Mouse (Mus musculus): ENCODE data around the gene H2-Q4. TPM values are rescaled to one million over a fixed set of nuclear protein-coding genes. Genes with fewer than 3 reads are reported as not detected.
A peak's percentile ranks its signal among the peaks of the same experiment; 100 is the strongest.
"Not testable (repeated sequence)": the region's sequence is repeated elsewhere in the genome, so short reads cannot be mapped to it uniquely, and the experiment has no call there.

The H2-Q4 gene
- polyA plus RNA-seq, 1 experiment, result 249 TPM

GRCm38 (mm10) chr17:35354071-35354470, 25.3 kb upstream of the H2-Q4 start:
- Histone ChIP-seq H3K36me3 (ENCODE audit: control insufficient read depth, insufficient read depth, low read length) (no peaks in the 10 kb centered on the region), H3K4me3 (ENCODE audit: extremely low read depth, insufficient read depth, insufficient read length) (no peak overlapping the region), H3K27ac (ENCODE audit: insufficient read depth, low read length) (no peak overlapping the region), H3K27me3 (ENCODE audit: control insufficient read depth, insufficient read depth, low read length) (0 out of 2 replicates have a peak, but pooled peaks cover 4% of the 10 kb centered on the region), H3K4me1 (ENCODE audit: control insufficient read depth, insufficient read depth, insufficient read length) (no peaks in the 10 kb centered on the region)
- TF ChIP-seq CTCF (IDR thresholded peaks at IDR 0.05; ENCODE audit: extremely low read depth, insufficient read depth, insufficient read length, insufficient replicate concordance) (no peak), POLR2A (IDR thresholded peaks at IDR 0.05; ENCODE audit: low read depth, low read length) (no peak)
- no peak for DNase-seq (ENCODE audit: low read depth in 1 of 2, low spot score in 2 of 2)
- 61% methylated on average over 2 of the region's 2 CpGs for WGBS

GRCm38 (mm10) chr17:35357086-35357485, 22.3 kb upstream of the H2-Q4 start:
- no peak for DNase-seq (ENCODE audit: low read depth in 1 of 2, low spot score in 2 of 2)
- H3K4me3 ChIP-seq (ENCODE audit: extremely low read depth, insufficient read depth, insufficient read length), result no peak overlapping the region
- peaks cover 6% of the 10 kb centered on the region; the same call in 1 of the 2 replicates for H3K27me3 ChIP-seq (ENCODE audit: control insufficient read depth, insufficient read depth, low read length)
- WGBS, result 21% methylated on average over 1 of the region's 1 CpGs
- H3K4me1 ChIP-seq (ENCODE audit: control insufficient read depth, insufficient read depth, insufficient read length), result peaks cover 3% of the 10 kb centered on the region; the same call in 1 of the 2 replicates
- no peaks in the 10 kb centered on the region for H3K36me3 ChIP-seq (ENCODE audit: control insufficient read depth, insufficient read depth, low read length)
- TF ChIP-seq POLR2A (IDR thresholded peaks at IDR 0.05; ENCODE audit: low read depth, low read length) (no peak), CTCF (IDR thresholded peaks at IDR 0.05; ENCODE audit: extremely low read depth, insufficient read depth, insufficient read length, insufficient replicate concordance) (no peak)
- H3K27ac ChIP-seq (ENCODE audit: insufficient read depth, low read length), result no peak overlapping the region

GRCm38 (mm10) chr17:35358763-35359469, 20.5 kb upstream of the H2-Q4 start:
- 21% methylated on average over 38 of the region's 38 CpGs for WGBS
- H3K36me3 ChIP-seq (ENCODE audit: control insufficient read depth, insufficient read depth, low read length), result no peaks in the 10 kb centered on the region
- no peak for DNase-seq (ENCODE audit: low read depth in 1 of 2, low spot score in 2 of 2)
- H3K4me1 ChIP-seq (ENCODE audit: control insufficient read depth, insufficient read depth, insufficient read length), result peaks cover 3% of the 10 kb centered on the region; the same call in 1 of the 2 replicates
- H3K27ac ChIP-seq (ENCODE audit: insufficient read depth, low read length), result no peak overlapping the region
- peaks cover 6% of the 10 kb centered on the region; the same call in 1 of the 2 replicates for H3K27me3 ChIP-seq (ENCODE audit: control insufficient read depth, insufficient read depth, low read length)
- no peak for TF ChIP-seq CTCF (IDR thresholded peaks at IDR 0.05; ENCODE audit: extremely low read depth, insufficient read depth, insufficient read length, insufficient replicate concordance)
- no peak for TF ChIP-seq POLR2A (IDR thresholded peaks at IDR 0.05; ENCODE audit: low read depth, low read length)
- peak overlapping the region; percentile 66 for H3K4me3 ChIP-seq (ENCODE audit: extremely low read depth, insufficient read depth, insufficient read length)

DNA sequence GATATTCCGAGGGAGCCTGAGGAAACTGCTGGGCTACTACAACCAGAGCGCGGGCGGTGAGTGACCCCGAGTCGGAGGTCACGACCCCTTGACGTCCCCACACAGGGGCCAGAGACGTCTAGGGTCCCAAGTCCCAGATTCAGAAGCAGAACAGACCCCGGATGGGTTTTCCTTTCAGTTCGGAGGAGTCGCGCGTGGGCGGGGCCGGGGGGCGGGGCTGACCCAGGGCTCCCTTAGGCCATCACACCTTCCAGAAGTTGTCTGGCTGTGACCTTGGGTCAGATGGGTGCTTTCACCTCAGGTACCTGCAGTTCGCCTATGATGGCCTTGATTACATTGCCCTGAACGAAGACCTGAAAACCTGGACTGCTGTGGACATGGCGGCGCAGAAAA, 20.0 kb upstream of the H2-Q4 start:
- Histone ChIP-seq H3K27me3 (ENCODE audit: control insufficient read depth, insufficient read depth, low read length) (peaks cover 6% of the 10 kb centered on the region; the same call in 1 of the 2 replicates), H3K36me3 (ENCODE audit: control insufficient read depth, insufficient read depth, low read length) (no peaks in the 10 kb centered on the region), H3K4me1 (ENCODE audit: control insufficient read depth, insufficient read depth, insufficient read length) (peaks cover 3% of the 10 kb centered on the region; the same call in 1 of the 2 replicates), H3K4me3 (ENCODE audit: extremely low read depth, insufficient read depth, insufficient read length) (peak overlapping the region; percentile 66), H3K27ac (ENCODE audit: insufficient read depth, low read length) (no peak overlapping the region)
- no peak for DNase-seq (ENCODE audit: low read depth in 1 of 2, low spot score in 2 of 2)
- TF ChIP-seq POLR2A (IDR thresholded peaks at IDR 0.05; ENCODE audit: low read depth, low read length) (no peak), CTCF (IDR thresholded peaks at IDR 0.05; ENCODE audit: extremely low read depth, insufficient read depth, insufficient read length, insufficient replicate concordance) (no peak)
- 24% methylated on average over 21 of the region's 21 CpGs for WGBS

- peaks cover 14% of the 10 kb centered on the region for H3K36me3 ChIP-seq (ENCODE audit: control insufficient read depth, insufficient read depth, low read length)
- peak overlapping the region; percentile 77 for H3K4me3 ChIP-seq (ENCODE audit: extremely low read depth, insufficient read depth, insufficient read length)
- WGBS, result 1% methylated on average over 70 of the region's 70 CpGs
- H3K4me1 ChIP-seq (ENCODE audit: control insufficient read depth, insufficient read depth, insufficient read length), result peaks cover 9% of the 10 kb centered on the region; the same call in 1 of the 2 replicates
- TF ChIP-seq POLR2A (IDR thresholded peaks at IDR 0.05; ENCODE audit: low read depth, low read length) (no peak), CTCF (IDR thresholded peaks at IDR 0.05; ENCODE audit: extremely low read depth, insufficient read depth, insufficient read length, insufficient replicate concordance) (no peak)
- DNase-seq (ENCODE audit: low read depth in 1 of 2, low spot score in 2 of 2), result peak in 1 of 2 experiments; percentile 49
- H3K27me3 ChIP-seq (ENCODE audit: control insufficient read depth, insufficient read depth, low read length), result no peaks in the 10 kb centered on the region
- peak overlapping the region; percentile 92 for H3K27ac ChIP-seq (ENCODE audit: insufficient read depth, low read length)
Measured at GRCm38 (mm10) chr17:35379729-35380451, 473 bp downstream of the H2-Q4 start.

DNA sequence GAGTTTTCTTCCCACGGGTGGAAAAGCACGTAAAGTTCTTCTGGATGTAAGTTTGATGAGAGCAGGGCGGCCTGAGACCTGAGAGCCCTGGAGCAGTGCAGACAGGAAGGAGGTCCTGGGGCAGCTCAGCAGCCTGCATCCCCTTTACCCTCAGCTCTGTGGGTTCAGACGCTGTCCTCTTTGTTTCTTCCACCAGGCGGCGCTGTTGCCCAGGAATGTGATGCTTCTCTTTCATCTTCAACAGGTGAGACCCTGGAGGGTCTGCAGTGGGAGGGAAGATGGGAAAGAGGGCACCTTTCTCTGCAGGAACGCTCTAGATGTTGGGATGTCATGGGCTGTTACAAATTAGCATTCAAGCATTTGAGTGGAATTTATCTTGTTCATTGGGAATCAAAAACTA, 10.4 kb downstream of the H2-Q4 start:
- peak in 1 of 2 experiments; percentile 52 for DNase-seq (ENCODE audit: low read depth in 1 of 2, low spot score in 2 of 2)
- H3K27me3 ChIP-seq (ENCODE audit: control insufficient read depth, insufficient read depth, low read length); H3K36me3 ChIP-seq (ENCODE audit: control insufficient read depth, insufficient read depth, low read length); H3K27ac ChIP-seq (ENCODE audit: insufficient read depth, low read length); H3K4me3 ChIP-seq (ENCODE audit: extremely low read depth, insufficient read depth, insufficient read length); H3K4me1 ChIP-seq (ENCODE audit: control insufficient read depth, insufficient read depth, insufficient read length): not testable (repeated sequence)
- TF ChIP-seq CTCF (IDR thresholded peaks at IDR 0.05; ENCODE audit: extremely low read depth, insufficient read depth, insufficient read length, insufficient replicate concordance), result peak; percentile 46; the same call in 1 of the 2 replicates
- 10% methylated on average over 7 of the region's 7 CpGs for WGBS

GRCm38 (mm10) chr17:35392671-35393070, 13.3 kb downstream of the H2-Q4 start:
- H3K4me3 ChIP-seq (ENCODE audit: extremely low read depth, insufficient read depth, insufficient read length); H3K4me1 ChIP-seq (ENCODE audit: control insufficient read depth, insufficient read depth, insufficient read length); H3K27me3 ChIP-seq (ENCODE audit: control insufficient read depth, insufficient read depth, low read length); H3K27ac ChIP-seq (ENCODE audit: insufficient read depth, low read length); H3K36me3 ChIP-seq (ENCODE audit: control insufficient read depth, insufficient read depth, low read length); DNase-seq (ENCODE audit: low read depth in 1 of 2, low spot score in 2 of 2): not testable (repeated sequence)
- 61% methylated on average over 2 of the region's 2 CpGs for WGBS

- peak overlapping the region; percentile 70 for H3K4me3 ChIP-seq (ENCODE audit: extremely low read depth, insufficient read depth, insufficient read length)
- not testable (repeated sequence) for H3K27me3 ChIP-seq (ENCODE audit: control insufficient read depth, insufficient read depth, low read length); H3K36me3 ChIP-seq (ENCODE audit: control insufficient read depth, insufficient read depth, low read length); H3K4me1 ChIP-seq (ENCODE audit: control insufficient read depth, insufficient read depth, insufficient read length)
- peak overlapping the region; percentile 38; the same call in 1 of the 2 replicates for H3K27ac ChIP-seq (ENCODE audit: insufficient read depth, low read length)
- DNase-seq (ENCODE audit: low read depth in 1 of 2, low spot score in 2 of 2), result peak in 1 of 2 experiments; percentile 60
- WGBS, result 3% methylated on average over 60 of the region's 75 CpGs
Measured at GRCm38 (mm10) chr17:35393864-35394800, 14.7 kb downstream of the H2-Q4 start.

GRCm38 (mm10) chr17:35396956-35397355, 17.5 kb downstream of the H2-Q4 start:
- not testable (repeated sequence) for H3K27ac ChIP-seq (ENCODE audit: insufficient read depth, low read length); H3K4me1 ChIP-seq (ENCODE audit: control insufficient read depth, insufficient read depth, insufficient read length); DNase-seq (ENCODE audit: low read depth in 1 of 2, low spot score in 2 of 2); H3K27me3 ChIP-seq (ENCODE audit: control insufficient read depth, insufficient read depth, low read length); H3K36me3 ChIP-seq (ENCODE audit: control insufficient read depth, insufficient read depth, low read length); H3K4me3 ChIP-seq (ENCODE audit: extremely low read depth, insufficient read depth, insufficient read length)
- WGBS, result 93% methylated on average over 2 of the region's 2 CpGs
